Mouse (Mus musculus) heart, adult 8-10 months (tissue): Measurements from ENCODE around the gene Tmem240. TPM values are rescaled to one million over a fixed set of nuclear protein-coding genes. Genes with fewer than 3 reads are reported as not detected.
"Not testable (repeated sequence)": the region's sequence is repeated elsewhere in the genome, so short reads cannot be mapped to it uniquely, and the experiment has no call there.

Experiments used
- DNase-seq: peaks from one replicate; pipeline ENCODE4 v3.0.0; 2022; ENCODE audit warnings: low spot score
- total RNA-seq, 4 experiments: library from RNA; stranded (reverse); gene quantifications; 2 replicates each; pipeline ENCODE4 v1.2.4; 2022

The Tmem240 gene
- total RNA-seq, 4 experiments from 2014 or later: 0.11 to 0.81 (median 0.13) TPM; not detected in 1

DNA sequence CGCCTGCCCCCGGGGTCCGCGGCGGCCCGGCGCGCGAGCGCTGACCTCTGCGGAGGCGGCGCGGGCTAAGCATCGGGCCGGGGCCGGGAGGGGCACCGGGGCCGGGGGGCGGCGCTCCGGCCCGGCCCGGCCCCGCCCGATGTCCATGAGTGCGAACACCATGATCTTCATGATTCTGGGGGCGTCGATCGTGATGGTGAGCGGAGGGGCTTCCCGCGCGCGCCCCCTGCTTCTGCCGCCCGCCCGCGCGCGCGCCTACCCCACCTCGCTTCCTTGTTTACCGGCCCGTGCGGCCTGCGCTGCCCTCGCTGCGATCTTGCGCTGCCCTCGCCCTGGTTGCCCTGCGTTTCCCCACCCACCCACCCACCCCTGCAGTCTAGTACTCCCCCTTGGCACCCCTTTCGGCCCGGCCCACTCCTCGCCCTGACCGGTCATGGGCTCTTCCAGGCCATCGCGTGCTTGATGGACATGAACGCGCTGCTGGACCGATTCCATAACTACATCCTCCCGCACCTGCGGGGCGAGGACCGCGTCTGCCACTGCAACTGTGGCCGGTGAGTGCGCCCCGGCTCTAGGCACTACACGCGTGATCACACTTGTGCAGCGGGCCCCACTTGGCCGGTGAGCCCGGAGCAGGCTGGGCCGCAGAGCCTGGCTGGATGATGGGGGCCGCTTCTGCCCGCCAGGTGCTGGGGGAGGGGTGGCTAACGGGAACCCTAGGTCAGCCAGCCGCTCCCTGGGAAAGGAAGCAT is 527 bp downstream of the Tmem240 start:
- no peak for DNase-seq

DNA sequence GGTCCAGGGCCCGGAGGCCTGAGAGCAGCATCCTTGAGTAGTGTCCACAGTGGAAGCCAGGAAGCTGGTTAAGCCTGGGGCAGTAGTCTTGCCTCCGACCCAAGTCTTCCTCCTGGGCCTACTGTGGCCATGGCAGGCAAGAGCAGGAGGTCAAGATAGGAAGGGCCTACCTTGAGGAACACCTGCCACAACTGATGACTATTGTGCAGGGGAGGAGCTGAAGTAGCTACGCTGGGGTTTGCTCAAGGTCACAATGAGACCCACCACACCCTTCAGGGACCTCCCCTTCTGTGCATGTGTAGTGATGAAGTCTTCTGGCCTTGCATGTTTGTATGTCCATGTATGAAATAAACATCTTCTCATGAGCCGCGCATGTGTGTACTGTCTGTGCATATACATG is 1.2 kb downstream of the Tmem240 start:
- DNase-seq: no peak

DNA sequence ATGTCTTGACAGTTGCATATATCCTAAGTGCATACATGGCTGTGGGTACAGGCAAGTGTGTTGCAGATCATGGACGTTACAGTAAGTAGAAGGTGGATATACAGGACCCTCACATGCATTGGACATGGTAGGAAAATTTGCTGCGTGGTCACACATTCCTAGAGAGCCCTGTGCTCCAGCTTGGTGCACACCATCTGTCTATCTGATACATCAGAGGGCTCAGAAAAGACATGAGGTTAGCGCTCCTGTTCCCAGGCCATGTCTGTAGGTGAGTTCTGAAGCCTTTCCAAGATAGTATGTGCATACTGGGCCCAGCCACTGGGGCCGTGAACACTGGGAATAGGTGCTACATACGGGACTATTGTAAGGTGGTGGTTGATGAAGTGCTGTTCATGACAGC is 1.8 kb downstream of the Tmem240 start:
- DNase-seq: no peak

DNA sequence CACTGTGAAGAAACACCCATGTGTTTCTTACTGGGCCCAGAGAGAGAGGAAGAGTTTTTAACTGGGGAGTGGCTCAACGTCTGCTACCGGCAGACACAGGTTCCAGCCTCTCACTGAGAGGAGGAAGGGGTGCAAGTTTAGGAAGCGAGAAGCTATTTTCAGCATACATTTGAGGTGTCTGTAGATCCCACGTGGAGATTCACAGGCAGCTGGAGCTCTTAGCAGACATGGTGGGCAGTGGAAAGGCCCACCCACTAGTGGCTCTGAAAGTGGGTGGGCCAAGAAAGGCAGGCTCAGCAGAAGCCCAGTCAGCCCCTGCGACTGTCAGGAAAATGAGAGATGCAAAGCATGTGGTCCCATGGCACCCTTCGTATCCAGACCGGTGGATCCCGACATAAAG is 3.7 kb downstream of the Tmem240 start:
- no peak for DNase-seq

DNA sequence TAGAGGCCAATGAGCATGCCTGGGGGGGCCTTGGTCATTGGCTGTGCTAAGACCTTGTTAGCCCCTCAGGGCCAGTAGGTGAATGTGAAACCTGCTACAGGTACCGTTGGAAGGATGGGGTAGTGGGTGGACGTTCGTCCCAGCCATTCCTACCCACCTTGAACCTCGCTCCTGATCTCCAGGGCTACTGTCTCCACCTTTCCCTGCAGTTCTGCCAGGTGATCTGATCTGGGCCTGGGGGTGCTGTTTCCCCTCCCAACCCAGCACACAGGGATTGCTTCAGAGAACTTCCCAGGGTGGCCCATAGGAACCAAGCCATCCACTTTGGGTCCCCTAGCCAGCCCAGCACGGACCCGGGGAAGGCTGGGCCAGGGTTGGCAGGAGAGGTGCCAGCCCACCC is 4.6 kb downstream of the Tmem240 start:
- no peak for DNase-seq

DNA sequence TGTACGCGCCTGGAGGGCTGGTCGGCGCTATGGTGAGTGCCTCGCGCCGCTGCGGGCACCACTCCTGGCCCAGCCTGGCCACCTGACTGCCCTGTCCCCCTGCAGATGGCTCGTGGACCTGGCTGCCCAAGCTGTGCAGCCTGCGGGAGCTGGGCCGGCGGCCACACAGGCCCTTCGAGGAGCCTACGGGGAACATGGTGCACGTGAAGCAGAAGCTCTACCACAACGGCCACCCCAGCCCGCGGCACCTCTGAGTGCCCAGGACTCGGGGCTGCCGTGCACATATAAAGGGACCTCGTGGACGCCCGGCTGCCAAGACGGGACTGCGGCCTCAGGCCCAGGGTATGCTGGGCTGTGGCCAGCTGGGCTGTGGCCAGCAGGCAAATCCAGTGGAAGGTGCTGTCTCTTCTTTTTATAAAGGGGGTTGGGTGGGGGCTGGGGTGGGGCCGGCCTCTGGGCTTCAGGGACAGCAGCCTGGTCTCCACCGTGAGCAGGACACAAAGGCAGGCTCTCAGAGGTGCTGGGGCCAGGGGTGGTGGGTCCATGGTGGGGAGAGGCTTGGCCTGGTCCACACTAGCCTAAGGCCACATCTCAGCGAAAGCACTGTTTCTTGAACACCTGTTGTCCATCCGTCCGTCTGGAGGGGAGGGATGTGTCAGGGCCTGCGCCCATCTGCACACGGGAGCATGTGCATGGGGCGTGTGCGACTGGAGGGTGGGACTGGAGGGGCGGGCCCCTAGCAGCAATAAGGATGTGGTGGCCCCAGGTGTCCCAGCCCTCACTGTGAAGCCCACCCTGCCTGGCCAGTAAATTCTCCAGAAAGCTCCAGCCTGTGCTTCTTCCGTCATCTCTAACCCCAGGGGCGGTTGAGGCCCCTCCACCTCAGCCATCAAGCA is 5.4 kb downstream of the Tmem240 start:
- no peak for DNase-seq

DNA sequence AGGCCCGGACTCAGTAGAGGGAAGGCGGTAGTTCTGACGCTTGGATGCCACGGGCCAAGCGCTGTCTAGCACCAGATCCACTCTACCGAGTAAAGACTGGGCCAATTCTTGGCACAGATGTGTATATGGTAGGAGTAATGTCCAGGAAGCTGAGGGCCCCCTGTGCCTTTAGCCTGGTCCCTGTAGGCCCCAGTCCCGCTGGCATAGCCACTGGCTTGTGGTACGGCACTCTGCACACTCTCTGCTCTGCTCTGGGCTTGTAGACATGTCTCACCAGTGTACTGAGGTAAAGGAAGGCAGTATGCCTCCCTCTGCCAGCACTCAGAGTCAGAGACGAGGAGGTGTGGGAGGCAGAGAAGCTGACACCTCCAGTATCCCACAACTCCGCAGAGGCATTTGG is 6.1 kb downstream of the Tmem240 start:
- not testable (repeated sequence) for DNase-seq

DNA sequence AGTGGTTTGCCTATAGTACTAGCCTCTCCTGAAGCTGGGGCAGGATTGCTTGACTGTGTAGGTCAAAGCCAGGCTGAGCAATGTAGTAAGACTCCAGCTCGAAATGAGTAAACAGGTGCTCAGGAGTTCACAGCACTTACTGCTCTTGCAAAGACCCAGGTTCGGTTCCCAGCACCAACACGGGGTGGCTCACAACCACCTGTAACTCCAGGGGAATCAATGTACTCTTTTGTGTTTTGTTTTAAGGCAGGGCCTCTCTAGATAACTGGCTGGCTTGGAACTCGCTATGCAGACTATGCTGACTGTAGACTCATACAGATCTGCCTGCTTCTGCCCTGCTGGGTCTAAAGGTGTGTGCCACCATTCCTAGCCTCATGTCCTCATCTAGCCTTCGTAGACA is 8.1 kb downstream of the Tmem240 start:
- no peak for DNase-seq

DNA sequence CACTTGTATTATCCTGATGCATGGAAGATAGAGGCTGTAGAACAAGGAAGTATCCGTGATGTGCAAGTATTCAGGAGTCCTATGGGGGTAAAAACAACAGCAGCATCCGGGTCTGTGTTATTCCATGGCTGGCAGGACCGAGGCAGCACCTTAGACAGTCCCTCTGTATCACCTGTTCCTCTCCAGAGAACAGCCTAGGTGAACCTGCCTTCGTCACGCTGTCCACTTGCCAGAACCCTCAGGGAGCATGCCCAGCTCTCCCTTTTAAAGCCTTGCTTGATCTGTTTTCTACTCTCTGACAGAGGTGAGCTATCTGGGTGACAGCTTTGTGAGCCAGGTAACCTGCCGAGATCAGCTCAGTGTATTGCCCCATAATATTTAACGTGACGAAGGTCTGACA is 9.9 kb downstream of the Tmem240 start:
- DNase-seq: no peak

DNA sequence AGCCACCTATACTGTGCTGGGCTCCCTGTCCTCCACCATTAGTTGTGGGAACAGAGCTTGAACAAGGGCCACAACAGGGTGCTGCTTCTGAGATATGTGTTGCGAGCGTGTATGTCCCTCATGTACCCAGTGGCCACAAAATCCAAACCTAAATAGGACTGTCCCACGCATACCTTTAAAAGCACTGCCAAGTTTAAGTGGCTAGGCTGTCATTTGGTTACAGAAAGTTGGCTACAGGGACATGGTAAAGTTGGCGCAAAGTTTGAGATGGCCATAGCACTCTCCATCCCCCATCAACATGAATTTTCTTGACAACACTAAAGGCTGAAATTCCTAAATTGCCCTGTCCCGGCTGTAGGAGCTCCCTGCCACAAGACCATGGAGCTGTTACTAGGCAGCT is 10.5 kb downstream of the Tmem240 start:
- no peak for DNase-seq

GRCm38 (mm10) chr4:155746036-155746548 is 11.5 kb downstream of the Tmem240 start:
- no peak for DNase-seq

- DNase-seq: no peak
These were observed 12.2 kb downstream of the Tmem240 start for GRCm38 (mm10) chr4:155746575-155747490.

DNA sequence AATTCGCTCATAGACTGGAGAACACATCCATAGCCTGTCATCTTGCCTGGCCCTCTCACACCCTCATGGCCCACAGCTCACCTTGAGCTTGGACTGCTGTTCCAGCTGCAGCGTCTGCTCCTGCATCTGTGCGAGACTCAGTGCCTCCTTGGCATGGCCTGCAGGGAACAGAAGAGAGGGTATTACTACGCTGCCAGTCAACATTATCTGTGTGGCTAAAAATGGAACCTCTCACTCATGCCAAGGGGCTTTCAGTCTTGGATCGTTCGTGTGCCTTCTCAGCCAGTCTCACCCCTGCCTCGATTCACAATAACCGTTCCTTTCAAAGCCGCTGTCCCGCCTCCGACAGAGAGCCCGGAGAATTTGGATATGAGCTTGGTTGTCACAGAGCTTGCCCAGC is 22.4 kb downstream of the Tmem240 start:
- no peak for DNase-seq

DNA sequence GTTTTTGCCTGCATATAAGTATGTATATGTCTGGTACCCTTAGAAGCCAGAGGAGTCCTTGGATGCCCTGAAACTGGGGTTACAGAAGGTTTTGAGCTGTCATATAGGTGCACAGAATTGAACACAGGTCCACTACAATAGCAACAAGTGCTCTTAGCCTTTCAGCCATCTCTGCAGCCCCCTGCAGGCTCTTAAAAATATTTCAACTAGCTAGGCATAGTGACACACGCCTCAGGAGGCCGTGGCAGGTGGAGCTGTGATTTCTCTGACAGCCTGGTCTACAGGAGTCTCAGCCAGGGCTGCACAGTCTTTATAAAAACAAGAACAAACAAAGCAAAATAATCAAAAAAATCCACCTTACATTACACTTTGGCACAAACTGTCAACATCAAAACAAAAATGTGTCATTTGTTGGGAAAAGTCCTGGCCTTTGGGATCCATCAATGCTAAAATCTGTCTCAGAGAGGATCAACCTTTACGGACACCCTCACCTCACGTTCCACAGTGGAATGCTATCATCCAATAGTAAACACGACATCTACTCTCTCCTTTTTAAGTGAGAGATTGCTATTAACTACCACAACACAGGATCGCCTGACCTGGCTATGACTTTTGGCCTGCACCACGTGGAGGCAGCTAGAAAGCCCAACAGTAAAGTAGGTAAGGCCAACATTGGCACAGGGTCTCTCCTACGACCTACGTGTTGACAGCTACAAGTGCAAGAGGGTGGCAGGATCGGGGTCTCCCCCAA is 25.4 kb downstream of the Tmem240 start:
- DNase-seq: no peak

GRCm38 (mm10) chr4:155760613-155761355 is 26.2 kb downstream of the Tmem240 start, which contains the start of gene Atad3a:
Gene Atad3a, minus strand, starts transcription at chr4:155761093.
- DNase-seq: peak; percentile 98

GRCm38 (mm10) chr4:155761356-155762099 is 26.9 kb downstream of the Tmem240 start:
- DNase-seq: no peak

DNA sequence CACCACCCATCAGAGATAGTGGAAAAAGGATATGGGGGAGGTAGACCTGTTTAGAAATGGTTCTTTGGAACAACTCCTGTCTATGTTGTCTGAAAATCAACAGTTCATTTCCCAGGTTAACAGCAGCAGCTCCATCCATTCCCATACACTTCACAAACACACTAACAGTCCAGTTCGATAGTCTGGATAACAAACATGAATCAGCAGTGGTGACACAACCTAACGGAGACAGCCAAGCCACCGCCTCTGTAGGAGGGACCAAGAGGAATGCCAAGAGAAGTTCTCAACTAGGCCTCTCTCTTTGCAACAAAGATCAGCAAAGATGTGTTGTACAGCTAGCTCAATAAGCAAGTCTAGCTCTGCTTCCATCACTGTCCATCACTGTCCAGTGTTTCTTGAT is 27.8 kb downstream of the Tmem240 start:
- no peak for DNase-seq

DNA sequence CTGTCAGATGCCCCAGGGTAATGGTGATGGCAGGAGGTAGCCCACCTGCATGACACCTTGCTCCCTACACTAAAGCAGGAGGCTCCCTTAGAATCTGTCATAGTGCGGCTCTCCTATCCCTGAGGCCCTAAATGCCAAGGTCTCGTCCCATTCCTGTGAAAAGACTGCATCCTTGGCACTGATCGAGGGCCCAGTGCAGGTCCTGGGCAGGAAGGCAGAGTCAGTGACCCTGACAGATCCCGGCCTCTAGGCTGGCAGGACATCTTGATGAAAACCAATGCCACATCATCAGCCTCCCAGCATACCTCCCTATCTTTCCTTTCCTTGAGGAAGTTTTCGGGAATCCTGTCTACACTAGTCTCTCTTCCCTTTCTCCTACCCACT is 34.9 kb downstream of the Tmem240 start:
- DNase-seq: no peak

DNA sequence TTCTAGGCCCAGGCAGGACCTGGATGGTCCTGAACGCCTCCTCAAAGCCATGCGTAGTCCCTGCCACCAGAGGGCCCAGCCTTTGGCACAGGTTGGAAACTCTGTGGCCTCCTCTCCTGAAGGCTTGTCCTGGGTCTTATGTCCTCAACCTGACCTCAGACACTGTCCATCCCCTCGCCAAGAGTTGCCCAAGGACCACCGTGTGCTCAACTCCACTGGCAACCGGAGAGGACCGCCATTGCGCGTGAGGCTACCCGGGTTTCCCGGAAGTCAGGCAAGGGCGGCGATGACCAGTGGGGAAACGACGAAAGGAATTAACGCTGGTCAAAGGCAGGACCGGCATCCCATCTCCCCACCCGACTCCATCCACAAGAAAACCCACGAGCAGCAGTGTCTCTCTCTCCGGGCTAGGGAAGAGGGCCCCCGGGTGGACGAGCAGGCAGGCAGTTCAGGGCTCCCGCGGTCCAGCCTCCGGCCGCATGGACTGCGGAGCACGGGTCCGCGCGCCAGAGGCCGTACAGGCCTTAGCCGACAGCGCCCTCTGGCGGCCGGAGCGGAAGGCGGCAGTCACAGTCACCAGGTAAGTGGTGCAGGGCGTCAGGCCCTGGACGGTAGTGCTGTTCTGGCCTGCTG is 35.4 kb downstream of the Tmem240 start:
- peak; percentile 88 for DNase-seq
